Mouse (Mus musculus): Measurements from ENCODE around the gene Atf3.

Atf3 gene

DNA sequence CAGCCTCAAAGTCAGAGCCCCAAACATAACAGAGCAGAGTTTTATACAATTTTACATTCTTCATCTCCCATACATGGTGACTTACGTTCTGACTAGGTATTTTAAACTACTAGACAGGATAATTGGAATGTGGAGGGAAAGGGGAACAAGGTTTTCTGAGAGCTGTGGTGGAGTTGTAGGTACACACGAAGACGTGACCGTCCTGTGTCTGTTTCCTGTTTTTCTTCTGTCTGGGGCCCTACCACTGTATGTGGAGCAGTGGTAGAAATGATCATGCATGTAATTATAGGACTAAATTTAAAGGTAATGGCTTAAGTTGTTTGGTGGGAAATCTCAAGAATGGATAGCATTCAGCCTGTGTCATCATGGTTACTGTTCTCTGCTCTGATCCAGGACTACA is 17.0 kb upstream of the Atf3 start:
- in situ Hi-C loops (cut with MboI; ENCODE audit: unreplicated experiment in 2 of 2): no loop called here

DNA sequence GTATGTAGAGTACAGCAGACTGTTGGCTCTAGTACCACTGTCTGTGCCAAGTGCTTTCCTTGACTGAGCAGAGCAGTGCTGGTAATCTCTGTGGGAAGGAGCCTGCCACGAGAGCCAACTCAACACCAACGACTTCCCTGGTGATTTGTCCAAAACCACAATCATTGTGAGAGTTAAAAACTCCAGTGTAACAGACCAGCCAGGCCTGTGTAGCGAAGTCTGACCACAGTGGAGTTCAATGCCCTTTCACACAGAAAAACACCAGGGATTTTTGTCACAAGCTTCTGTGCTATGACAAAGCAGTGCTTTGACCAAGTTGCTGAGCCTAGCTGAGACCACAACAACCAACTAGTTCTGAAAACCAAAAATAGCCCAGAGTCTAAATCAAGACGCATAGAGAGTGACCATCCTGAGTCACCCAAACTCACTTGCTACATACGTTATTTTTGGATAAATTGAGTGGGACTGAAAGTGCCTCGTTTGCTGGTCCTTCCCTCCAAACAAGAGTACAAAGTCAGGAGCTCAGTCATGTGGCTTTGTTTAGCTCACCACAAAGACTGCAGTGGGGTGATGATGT is 12.6 kb upstream of the Atf3 start:
- in situ Hi-C loops (cut with MboI; ENCODE audit: unreplicated experiment in 2 of 2): no loop called here

DNA sequence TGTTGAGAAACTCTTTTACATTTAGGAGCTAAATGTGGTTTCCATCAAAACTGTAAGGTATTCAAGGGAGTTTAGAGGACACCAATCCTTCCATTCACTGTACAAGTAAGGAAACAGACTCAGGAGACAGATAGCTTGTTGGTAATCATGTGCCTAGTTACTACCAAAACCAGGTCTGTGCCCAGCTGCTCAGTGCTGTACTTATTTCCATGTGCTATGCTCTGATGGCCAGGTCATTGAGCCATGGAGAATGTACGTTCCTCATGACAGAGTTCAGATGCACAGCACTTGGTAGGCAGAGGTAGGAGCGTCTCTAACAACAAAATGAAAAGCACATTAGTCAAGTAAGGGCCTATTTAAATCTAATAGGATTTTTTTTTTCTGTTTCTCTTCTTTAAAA is 8.7 kb upstream of the Atf3 start:
- in situ Hi-C loops (cut with MboI; ENCODE audit: unreplicated experiment in 2 of 2): loop anchor here in 1 of 2 experiments (5.0 kb wide), 1 partner anchor 36 kb away; no protein-coding TSS in a partner anchor

DNA sequence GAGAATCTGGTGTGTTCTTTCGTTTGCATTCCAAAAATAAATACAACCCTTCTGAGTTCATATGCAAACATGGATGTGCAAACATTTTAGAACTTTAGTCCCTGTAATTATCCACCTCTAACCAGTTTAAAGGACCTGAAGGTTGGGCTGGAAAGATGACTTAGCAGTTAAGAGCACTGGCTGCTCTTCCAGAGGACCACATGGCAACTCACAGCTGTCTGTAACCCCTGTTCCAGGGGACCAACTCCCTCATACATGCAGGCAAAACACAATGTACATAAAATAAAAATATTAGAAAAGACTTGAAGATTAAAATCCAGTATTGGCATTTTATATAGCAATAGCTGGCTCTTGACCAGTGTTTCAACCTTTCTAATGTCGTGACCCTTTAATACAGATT is 7.9 kb upstream of the Atf3 start:
- in situ Hi-C loops (cut with MboI; ENCODE audit: unreplicated experiment in 2 of 2): loop anchor here in 1 of 2 experiments (5.0 kb wide), 1 partner anchor 37 kb away; no protein-coding TSS in a partner anchor

DNA sequence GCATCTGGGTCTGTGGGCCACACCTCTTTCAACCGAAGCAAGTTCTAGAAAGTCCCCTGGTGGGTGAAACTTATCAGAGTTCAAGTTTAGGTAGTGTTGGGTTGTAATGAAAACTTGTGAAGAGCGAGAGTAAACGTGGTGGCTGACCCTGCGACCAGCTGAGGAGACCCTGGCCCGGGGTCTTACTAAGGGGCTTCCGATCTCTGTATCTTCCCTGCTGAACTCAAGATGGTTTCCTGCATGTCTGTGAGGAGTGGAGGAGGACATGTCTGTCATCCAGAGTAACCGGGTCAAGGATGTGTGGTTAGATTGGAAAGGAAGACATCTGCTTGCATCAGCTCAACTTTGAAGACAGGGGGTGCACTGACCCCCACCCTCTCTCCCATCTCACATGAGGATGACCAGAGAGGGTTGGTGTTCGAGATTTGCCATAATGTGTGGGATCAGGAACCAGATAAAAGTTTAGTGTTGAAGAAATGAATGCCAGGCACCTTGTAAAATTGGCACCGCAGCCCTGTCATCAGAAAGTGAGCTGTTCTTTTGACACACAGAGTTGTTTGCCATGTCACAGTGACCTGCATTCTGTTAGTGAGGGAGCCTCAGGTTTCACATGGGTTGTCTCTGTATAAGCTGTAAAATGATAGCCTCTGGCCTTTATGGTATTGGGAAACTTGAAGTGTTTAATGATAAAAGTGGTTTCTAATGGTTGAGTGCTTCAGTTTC is 7.3 kb upstream of the Atf3 start:
- in situ Hi-C loops (cut with MboI; ENCODE audit: unreplicated experiment in 2 of 2): loop anchor here (5.0 kb wide), 2 partner anchors 37 to 47 kb away; no protein-coding TSS in a partner anchor

DNA sequence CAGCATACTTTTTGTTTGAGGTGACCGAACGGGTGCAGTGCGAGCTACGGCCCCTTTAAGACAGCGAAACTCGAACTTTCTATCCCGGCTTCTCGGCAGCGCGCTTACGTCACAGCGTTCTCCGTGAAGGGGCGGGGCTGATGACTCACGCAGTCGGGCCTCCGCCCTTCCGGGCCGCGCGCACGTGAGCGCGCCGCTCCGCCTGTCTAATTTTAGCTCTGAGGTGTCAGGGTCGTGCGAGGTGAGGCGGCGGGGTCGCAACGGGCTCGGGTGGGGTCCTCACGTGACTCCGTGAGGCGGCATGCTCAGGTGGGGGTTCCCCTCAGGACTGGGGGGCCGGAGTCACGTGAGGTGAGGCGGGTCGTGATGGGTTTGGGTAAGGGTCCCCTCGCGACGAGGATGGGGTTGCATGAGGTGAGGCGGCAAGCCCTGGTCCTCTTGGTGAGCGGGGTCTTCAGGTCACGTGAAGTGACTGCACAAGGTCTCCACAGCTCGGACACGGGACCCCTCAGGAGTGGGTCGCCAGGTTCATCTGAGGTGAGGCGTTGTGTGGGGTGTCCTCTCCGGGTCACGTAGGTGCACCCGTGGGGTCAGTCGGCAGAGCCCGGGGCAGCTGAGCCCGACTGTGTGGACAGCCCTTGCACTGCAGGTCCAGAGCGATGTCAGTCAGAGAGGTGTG is 6.6 kb upstream of the Atf3 start:
- in situ Hi-C loops (cut with MboI; ENCODE audit: unreplicated experiment in 2 of 2): loop anchor here in 1 of 2 experiments (5.0 kb wide), 1 partner anchor 48 kb away; no protein-coding TSS in a partner anchor

DNA sequence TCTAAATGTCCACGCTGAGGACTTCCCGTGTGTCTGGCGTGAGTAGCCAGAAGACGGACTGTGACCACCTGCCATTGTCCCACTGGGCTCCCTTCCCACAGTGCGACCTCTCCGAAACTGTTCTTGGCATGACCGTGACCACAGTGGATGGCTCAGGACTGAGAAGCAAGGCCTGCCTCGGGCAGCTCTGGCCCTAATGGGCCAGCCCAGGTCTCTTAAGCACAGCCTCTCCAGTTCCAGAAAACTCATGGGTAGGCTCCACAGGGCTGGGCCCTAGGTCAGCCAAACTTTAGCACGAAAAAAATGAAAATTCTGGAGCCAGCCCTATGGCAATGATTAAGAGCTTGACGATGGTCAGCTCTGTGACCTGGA is 6.1 kb upstream of the Atf3 start:
- in situ Hi-C loops (cut with MboI; ENCODE audit: unreplicated experiment in 2 of 2): loop anchor here in 1 of 2 experiments (5.0 kb wide), 1 partner anchor 48 kb away; no protein-coding TSS in a partner anchor

DNA sequence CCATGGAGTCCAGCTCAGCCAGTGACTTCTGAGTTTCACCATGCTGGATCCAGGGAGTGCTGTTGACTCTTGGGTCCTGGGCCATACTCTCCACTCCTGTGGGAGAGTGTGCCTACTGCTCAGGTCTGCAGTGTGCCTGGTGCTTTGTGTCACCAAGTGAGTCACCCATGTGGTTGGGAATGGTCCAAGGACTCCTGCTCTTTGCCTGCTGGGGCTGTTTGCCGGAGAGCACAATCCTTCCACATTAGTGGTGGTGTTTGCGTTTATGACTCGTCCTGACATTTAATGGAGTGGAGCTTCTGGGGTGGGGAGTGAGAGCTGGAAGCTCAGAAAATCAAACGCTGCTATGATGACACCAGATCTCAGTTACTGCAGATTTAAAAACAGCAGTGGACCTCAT is 4.2 kb upstream of the Atf3 start:
- in situ Hi-C loops (cut with MboI; ENCODE audit: unreplicated experiment in 2 of 2): loop anchor here in 1 of 2 experiments (5.0 kb wide), 1 partner anchor 50 kb away; no protein-coding TSS in a partner anchor

DNA sequence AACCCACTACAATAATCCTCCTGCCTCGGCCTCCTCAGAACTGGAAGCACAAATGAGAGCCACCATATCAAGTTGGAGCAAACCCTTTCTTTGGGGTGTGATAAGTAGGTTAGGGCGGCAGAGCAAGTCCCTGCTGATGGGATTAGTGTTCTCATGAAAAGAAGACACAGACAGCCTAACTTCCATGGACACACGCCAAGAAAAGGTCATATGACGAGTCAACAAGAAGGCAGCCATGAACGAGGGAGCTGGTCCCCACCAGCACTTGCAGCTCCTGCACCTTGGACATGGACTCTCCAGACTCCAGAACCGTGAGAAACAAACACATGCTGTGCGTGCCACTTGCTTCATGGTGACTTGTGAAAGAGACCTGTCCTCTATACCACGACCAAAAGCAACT is 2.7 kb upstream of the Atf3 start:
- in situ Hi-C loops (cut with MboI; ENCODE audit: unreplicated experiment in 2 of 2): loop anchor here in 1 of 2 experiments (5.0 kb wide), 1 partner anchor 52 kb away; no protein-coding TSS in a partner anchor

DNA sequence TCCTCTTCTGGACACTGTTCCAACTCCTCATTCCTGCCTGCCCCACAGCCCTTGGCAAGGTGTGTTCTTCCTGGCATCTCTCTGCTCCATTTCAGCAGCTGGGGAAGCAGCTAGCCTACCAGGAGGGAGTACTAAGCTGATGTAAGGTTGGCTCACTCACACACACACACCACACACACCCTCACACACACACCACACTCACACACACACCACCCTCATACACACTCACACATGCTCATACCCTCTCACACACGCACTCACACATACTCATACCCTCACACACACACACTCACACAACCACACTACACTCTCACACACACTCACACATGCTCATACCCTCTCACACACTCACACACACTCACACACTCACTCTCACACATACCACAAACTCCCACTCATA is 1.9 kb upstream of the Atf3 start:
- in situ Hi-C loops (cut with MboI; ENCODE audit: unreplicated experiment in 2 of 2): loop anchor here in 1 of 2 experiments (5.0 kb wide), 1 partner anchor 53 kb away; no protein-coding TSS in a partner anchor

DNA sequence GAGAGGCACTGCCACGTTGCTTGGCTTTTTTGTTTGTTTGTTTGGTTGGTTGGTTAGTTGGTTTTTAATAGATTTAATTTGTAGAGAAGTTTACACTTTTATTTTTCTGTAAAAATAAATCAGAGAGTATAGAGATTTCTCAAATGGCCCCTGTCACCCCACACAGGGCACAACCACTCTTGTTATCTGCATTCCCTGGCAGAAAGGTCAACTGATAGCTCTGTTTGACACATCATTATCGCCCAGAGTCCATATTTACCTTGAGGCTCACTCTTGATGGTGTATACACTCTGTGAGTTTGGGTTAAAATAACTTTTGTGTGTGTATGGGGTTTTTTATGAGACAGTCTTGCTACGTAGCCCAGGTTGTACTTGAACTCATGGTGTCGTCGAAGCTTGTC is 744 bp upstream of the Atf3 start:
- in situ Hi-C loops (cut with MboI; ENCODE audit: unreplicated experiment in 2 of 2): no loop called here

DNA sequence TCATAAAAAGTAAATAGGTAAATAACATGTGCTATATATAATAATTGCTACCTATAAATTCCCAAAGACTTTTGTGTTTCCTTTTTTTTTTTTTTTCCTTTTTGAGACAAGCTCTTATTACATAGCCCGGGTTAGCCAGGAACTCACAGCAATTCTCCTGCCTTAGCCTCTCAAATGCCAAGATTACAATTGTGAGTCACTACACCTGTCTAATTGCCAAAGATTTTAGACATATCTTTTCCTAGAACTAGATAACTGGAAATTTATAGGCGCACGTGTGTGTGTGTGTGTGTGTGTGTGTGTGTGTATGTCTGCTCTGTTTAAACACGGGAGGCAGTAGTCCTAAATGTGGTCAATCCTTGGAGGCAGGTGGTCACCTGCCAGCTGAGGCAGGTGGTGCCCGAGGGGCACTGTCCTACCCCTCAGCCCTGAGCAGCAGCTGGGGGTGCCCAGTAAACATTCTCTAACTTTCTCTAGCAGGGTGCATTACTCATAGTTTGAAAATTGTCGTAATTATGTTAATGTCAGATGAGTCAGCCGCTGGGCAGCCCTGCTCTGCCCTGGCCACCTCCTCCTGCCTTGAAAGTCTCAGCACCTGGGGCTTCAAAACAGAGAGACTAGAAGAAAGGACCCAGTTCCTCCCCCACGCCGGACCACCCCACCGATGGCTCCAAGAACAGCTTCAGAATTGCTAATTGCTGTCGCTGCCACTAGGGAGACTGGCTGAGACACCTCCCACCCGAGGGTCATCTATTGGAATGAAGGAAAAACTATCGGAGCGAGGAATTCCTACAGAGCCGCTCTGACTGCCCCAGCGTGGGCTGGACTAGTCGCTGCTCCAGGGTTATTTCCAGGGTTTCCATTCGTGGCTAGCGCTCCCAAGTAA is 1.8 kb downstream of the Atf3 start:
- in situ Hi-C loops (cut with MboI; ENCODE audit: unreplicated experiment in 2 of 2): no loop called here

DNA sequence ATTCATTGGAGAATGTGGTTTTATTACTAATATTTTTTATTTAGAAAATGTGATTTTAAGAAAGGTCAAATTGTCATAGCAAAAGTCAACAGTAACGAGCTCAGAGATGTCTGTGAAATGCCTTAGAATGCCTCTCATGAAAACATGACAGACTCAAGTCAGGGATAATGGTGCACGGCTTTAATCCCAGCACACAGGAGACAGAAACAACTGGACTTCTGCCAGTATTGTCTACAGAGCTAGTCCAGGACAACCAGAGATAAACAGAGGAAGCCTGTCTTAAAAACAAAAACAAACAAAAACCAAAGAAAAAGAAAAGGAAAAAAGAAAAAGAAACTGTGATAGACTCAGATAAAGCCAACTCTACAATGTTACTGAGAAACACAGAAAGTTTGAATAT is 6.7 kb downstream of the Atf3 start:
- in situ Hi-C loops (cut with MboI; ENCODE audit: unreplicated experiment in 2 of 2): no loop called here

DNA sequence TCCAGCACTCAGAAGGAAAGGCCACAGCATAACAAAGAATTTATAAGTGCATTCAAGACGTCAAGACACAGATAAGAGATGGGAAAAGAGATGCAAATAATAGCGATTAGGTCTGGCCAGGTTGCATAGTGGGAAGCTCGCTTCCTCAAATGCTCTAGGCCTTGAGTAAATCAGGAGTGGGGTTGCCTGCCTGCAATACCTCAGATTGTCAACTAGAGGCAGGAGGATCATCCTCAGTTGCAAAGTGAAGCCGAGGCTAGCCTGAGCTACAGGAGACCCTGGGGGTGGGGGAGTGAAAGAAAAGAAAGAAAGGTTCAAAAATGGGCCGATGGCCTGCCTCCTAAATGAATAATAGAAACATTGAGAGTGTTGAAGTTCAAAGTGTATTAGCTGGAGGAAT is 12.0 kb downstream of the Atf3 start:
- in situ Hi-C loops (cut with MboI; ENCODE audit: unreplicated experiment in 2 of 2): no loop called here

DNA sequence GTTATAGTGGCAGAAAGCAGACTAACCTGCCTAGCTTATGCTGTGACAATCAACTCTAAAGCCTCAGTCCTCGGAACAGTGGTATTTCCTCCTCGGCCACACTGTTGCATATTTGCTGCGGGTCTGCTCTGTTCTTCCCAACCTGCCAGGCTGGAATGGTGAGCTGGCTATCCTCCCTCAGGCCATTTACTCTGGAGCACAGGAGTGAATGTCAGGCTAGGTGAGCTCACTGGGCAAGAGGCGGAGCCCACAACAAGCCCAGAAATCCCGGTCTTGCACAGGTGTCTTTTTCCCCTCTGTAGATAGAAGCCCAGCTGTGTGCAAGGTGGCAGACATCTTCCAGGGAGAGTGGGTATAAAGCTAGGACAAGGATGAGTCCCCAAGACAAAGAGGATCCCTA is 13.0 kb downstream of the Atf3 start:
- in situ Hi-C loops (cut with MboI; ENCODE audit: unreplicated experiment in 2 of 2): no loop called here

DNA sequence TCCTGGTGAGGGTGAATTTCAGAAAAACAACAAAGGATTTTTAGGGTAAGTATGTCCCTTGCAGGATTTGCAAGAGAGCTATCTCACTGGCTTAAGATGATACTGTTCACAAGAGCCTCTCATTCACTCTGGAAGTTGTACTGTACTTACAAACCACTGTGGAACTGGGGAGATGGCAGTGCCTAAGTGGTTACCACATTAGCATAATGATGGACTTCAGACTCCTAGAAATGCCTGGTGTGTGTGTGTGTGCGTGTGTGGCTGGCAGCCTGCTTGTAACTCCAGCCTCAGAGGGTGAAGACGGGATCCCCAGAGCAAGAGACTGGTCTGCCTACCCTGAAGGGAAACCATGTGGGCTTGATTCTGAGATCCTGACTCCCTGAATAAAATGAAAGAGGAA is 14.3 kb downstream of the Atf3 start:
- in situ Hi-C loops (cut with MboI; ENCODE audit: unreplicated experiment in 2 of 2): no loop called here

DNA sequence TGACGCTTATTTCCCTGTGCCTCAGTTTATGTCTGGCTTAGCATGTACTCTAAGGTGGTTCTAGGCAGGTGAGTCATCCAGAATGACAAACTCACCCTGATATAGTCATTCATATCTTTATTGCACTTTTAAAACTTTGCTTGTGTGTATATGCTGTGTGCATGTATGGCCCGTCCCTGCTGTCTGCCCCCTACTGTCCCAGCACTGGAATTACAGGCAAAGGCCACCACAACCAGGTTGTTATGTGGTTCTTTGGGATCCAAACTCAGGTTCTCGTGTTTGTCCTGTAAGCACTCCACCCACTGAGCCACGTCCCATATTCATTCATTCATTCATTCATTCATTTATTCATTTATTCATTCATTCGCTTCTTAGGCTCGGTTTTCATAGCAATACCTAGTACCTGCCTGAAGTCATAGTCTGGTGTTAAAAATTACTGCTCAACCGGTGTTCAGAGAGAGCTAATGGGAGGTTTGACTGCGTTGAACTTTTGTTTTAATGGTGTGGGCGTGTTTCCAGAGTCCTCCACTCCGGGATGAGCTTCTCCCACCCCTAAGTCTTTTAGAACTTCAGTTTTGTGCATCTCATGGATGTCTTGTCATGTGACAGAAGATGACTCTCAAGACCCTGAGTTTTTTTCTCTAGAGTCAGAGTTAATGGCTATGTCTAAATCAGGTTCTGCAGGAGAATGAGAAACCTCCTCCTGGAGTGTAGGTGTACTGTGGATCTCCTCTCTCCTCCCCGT is 15.5 kb downstream of the Atf3 start:
- in situ Hi-C loops (cut with MboI; ENCODE audit: unreplicated experiment in 2 of 2): no loop called here

DNA sequence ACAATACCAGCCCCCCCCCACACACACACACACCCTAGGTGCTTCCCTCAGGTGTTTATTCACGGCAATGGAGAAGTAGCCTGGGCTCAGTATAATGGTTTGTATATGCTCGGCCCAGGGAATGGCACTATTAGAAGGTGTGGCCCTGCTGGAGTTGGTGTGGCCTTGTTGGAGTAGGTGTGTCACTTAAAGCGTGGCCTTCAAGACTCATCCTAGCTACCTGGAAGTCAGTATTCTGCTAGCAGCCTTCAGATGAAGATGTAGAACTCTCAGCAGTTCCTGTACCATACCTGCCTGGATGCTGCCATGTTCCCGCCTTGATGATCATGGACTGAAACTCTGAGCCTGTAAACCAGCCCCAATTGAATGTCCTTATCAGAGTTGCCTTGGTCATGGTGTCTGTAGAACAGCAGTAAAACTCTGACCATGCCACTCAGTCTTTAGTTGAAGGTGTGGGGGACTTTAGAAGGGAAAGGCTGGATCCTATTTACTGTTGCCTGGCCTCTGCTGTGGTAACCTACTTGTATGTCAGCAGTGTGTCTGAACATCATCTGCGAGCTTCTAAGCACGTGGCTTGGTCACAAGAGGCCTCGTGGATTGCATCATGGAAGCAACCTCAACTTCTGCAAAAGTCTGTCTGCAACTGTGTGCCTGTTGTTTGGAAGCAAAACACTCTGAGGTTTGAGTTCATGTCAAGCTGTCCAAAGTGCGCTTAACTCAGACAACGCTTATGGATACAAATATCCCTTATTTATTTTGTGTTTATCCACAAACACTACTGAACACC is 16.8 kb downstream of the Atf3 start:
- in situ Hi-C loops (cut with MboI; ENCODE audit: unreplicated experiment in 2 of 2): no loop called here

DNA sequence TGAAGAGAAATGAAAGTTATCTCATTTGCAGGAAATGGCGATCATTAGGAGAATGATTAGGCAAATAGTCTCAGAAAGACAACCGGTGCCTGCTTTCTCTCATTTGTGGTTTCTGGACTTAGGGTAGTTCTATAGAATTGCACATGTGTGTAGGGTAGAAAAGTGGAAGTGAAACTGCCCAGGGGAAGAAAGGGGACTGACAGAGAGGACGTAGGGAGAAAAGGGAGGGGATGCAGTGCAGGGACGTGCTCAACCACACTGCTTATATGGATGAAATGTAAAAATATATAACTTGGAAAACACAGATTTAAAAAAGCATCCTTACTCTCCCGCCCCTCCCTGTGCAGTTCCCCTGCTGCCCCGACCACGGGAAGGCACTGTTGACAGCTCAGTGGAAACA is 19.9 kb downstream of the Atf3 start:
- in situ Hi-C loops (cut with MboI; ENCODE audit: unreplicated experiment in 2 of 2): no loop called here

Data from v-Abl transformed pro-B cells (cell line).